Mouse (Mus musculus) heart, embryonic 14.5 days (tissue): ENCODE measurements around the gene Adamts2. TPM values are rescaled to one million over a fixed set of nuclear protein-coding genes. Genes with fewer than 3 reads are reported as not detected.

Experiments used
- ATAC-seq: fragments of 200-750 bp; cut with Nextera tagmentation; 2 replicates; pipeline ENCODE4 v1.8.0; 2017; ENCODE audit warnings: low read depth, moderate TSS enrichment; ENCODE audit not compliant: insufficient number of reproducible peaks, insufficient read depth, low FRiP score
- H3K27ac ChIP-seq, 2 experiments: fragments of 200-500 bp in 1 of 2; fragments of 300-500 bp in 1 of 2; sonication (generic) in 1 of 2; replicated peaks in 1 of 2; 2 replicates each; pipeline ENCODE4 v1.5.1; 2012 to 2014; ENCODE audit warnings: low read depth in 2 of 2, low read length in 2 of 2, control low read depth in 1 of 2, mild to moderate bottlenecking in 1 of 2, mixed read lengths in 1 of 2; ENCODE audit not compliant: control insufficient read depth in 1 of 2, insufficient read depth in 1 of 2
- H3K27me3 ChIP-seq: fragments of 300-500 bp; sonication (generic); 2 replicates; pipeline ENCODE4 v1.6.1; 2014; ENCODE audit warnings: mild to moderate bottlenecking, low read length, control low read depth; ENCODE audit not compliant: control insufficient read depth, insufficient read depth
- H3K36me3 ChIP-seq: fragments of 300-500 bp; sonication (generic); 2 replicates; pipeline ENCODE4 v1.6.1; 2014; ENCODE audit warnings: mild to moderate bottlenecking, control low read depth, low read length, mixed read lengths; ENCODE audit not compliant: control insufficient read depth, insufficient read depth
- H3K4me1 ChIP-seq, 2 experiments: fragments of 200-500 bp in 1 of 2; fragments of 300-500 bp in 1 of 2; sonication (generic) in 1 of 2; 2 replicates each; pipeline ENCODE4 v1.6.1; 2012 to 2014; ENCODE audit warnings: low read length in 2 of 2, control low read depth in 1 of 2, mixed read lengths in 1 of 2; ENCODE audit not compliant: control insufficient read depth in 2 of 2, insufficient read depth in 2 of 2
- H3K4me2 ChIP-seq: fragments of 300-500 bp; sonication (generic); 2 replicates; pipeline ENCODE4 v1.6.1; 2014; ENCODE audit warnings: mild to moderate bottlenecking, low read length
- H3K4me3 ChIP-seq, 2 experiments: fragments of 200-500 bp in 1 of 2; fragments of 300-500 bp in 1 of 2; sonication (generic) in 1 of 2; 2 replicates each; pipeline ENCODE4 v1.5.1; 2012 to 2014; ENCODE audit warnings: low read length in 2 of 2, mild to moderate bottlenecking in 2 of 2, control low read depth in 1 of 2, low read depth in 1 of 2, moderate library complexity in 1 of 2; ENCODE audit not compliant: control insufficient read depth in 1 of 2, insufficient read depth in 1 of 2
- H3K9ac ChIP-seq: fragments of 300-500 bp; sonication (generic); 2 replicates; pipeline ENCODE4 v1.6.1; 2014; ENCODE audit warnings: mild to moderate bottlenecking, low read length
- H3K9me3 ChIP-seq: fragments of 300-500 bp; sonication (generic); 2 replicates; pipeline ENCODE4 v1.6.1; 2016; ENCODE audit warnings: low read length, control low read depth; ENCODE audit not compliant: control insufficient read depth
- WGBS: fragments of 180-500 bp; shearing (Covaris S2); extraction: QIAGEN DNeasy Blood & Tissue Kit; methylation state at CpG from one replicate; pipeline ENCODE4 v1.1.7; 2014; 5-methylcytosine and 5-hydroxymethylcytosine counted together
- polyA plus RNA-seq: library from polyadenylated mRNA; unstranded; fragments of >200 nt; fragmentation: Nextera tagmentation; extraction: Ambion mirVana; gene quantifications from 2 replicates; pipeline ENCODE4 v1.2.1, GENCODE M21; 2014

The Adamts2 gene
- polyA plus RNA-seq, 1 experiment from 2014 or later, result 8.0 TPM

DNA sequence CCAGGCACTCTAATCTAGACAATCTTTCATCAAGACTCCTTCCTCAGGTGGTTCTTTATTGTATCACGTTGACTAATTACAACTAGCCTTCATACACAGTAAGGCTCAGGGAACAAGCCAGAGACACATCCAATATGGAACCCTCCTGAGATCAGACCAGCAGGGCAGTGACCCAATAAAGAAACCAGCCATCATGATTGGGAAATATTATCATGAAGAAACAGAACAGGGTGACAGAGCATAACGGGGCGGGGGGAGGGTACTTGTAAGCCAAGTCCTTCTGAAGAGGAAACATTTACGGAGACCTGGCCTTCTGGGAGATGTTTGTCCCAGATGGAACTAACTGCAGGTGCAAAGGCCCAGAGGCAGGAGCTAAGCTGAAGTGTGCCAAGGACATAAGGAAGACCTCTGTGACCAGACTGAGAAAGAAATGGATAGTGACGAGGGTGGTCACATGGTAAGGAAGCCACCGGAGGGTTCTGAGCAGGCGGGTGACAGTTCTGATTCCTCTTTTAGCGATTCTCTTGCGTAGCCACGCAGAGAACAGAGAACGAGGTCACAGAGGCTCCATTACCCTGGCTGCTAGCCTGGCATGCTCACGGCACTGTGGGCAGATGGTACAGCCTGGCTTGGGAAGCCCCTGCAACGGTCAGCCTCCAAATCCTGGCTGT lies 36.4 kb downstream of the Adamts2 start:
- WGBS, result 89% methylated on average over 13 of the region's 13 CpGs
- Histone ChIP-seq H3K9me3 (no peaks in the 10 kb centered on the region), H3K27ac (no peak overlapping the region), H3K4me3 (no peak overlapping the region), H3K27me3 (no peaks in the 10 kb centered on the region), H3K4me1 (peaks cover 3 to 11% of the 10 kb centered on the region in 2 experiments; a peak in 3 of 4 replicates), H3K4me2 (no peak overlapping the region), H3K9ac (no peak overlapping the region), H3K36me3 (no peaks in the 10 kb centered on the region)
- ATAC-seq, result no peak

DNA sequence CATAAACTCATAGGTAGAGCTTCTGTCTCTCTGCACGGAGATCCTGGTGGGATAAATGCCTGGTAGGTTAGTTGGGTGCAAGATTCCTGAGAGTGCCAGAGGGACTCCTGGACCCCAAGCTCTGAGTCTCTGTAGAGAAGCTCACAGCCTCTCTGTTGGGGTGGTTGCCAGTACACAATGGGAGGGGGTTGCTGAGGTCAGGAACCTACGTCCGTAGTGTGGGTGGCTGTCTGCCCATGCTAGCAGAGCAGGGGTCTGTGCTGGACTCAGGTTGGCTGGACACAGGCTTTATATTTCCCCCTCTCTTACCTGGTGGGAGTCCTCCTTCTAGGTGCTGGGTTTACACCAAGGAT lies 37.0 kb downstream of the Adamts2 start:
- Histone ChIP-seq H3K9ac (no peak overlapping the region), H3K4me3 (no peak overlapping the region), H3K27me3 (no peaks in the 10 kb centered on the region), H3K4me2 (no peak overlapping the region), H3K27ac (no peak overlapping the region), H3K36me3 (no peaks in the 10 kb centered on the region), H3K9me3 (no peaks in the 10 kb centered on the region), H3K4me1 (peaks cover 3 to 11% of the 10 kb centered on the region in 2 experiments; a peak in 3 of 4 replicates)
- 74% methylated on average over 3 of the region's 3 CpGs for WGBS
- ATAC-seq, result no peak

DNA sequence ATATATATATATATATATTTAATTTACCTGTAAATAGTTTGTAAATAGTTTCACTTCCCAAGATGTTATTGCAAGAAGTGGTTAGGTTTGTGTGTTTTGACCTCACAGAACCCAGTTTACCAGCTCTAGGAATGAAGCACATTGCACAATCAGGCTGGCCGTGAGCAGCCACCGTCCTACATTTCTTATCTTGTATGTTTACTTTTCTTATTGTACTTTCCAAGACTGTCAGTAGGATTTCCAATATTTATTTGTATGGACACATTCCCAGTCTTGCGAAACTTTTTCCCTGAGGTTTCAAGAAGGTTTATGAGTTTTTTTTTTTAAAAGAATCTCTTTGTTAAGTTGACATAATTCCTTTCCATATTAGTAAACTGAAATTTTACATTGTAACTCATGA lies 40.7 kb downstream of the Adamts2 start:
- ATAC-seq, result no peak
- 66% methylated on average over 3 of the region's 3 CpGs for WGBS

DNA sequence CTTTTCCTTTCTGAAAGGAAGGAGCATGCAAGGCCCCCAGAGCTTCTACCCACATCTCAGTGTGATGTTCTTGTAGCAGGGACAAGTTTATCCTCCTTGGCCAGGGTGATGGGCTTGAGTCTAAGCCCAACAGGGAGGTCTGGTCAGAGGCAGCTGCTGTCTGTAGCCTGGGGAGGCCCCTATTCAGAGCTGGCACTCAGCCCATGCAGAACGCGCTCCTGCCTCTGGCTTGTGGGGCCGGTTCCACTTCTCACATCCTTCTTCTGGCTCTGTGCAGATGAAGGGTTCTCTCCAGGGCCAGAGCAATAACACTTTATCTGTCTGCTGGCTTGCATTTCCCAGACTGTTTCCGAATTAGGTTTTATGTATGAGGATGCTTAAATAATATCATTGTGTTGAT lies 44.3 kb downstream of the Adamts2 start:
- Histone ChIP-seq H3K9me3 (peaks cover 13% of the 10 kb centered on the region), H3K4me3 (no peak overlapping the region), H3K36me3 (no peaks in the 10 kb centered on the region), H3K27ac (peak overlapping the region; percentile 26 to 37; a peak in 3 of 4 replicates), H3K4me2 (no peak overlapping the region), H3K27me3 (no peaks in the 10 kb centered on the region), H3K4me1 (peaks cover 4 to 8% of the 10 kb centered on the region in 2 experiments; a peak in 3 of 4 replicates), H3K9ac (no peak overlapping the region)
- peak; percentile 71 for ATAC-seq
- 36% methylated on average over 4 of the region's 4 CpGs for WGBS

More for the DNA sequence above, 40.7 kb downstream of the Adamts2 start:
- Histone ChIP-seq H3K36me3 (no peaks in the 10 kb centered on the region), H3K9me3 (peaks cover 4% of the 10 kb centered on the region), H3K27ac (no peak overlapping the region), H3K9ac (no peak overlapping the region), H3K4me3 (no peak overlapping the region), H3K27me3 (no peaks in the 10 kb centered on the region), H3K4me1 (peaks cover 4 to 8% of the 10 kb centered on the region in 2 experiments; a peak in 3 of 4 replicates), H3K4me2 (no peak overlapping the region)

DNA sequence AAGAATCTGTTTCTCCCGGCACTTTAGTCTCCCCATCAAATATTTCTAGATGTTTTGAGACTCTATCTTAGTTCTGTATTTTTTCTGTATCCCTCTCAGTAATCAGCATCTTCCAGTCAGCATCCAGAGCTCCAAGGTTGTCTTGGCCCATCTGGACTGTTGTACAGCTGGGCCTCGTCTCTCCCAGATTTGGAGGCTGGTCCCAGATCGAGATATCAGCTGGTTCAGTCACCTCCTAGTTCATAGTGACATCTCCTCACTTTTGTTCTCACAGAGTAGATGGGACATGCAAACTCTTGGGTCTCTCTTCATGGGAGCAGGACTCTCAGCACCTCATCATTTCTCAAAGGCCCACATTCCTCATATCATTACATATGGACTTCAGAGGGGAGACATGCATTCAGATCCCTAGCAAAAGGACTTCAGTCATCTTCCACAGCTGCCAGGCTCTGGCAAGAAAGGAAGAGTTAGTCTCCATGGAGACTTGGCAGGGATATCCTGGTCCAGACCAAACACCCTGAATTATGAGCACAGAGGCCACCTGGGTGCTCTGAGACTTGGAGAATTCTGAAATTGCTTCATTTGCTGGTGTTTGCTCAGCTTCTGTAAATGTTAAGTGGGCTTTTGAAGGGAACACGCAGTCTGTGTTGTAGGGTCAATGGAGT lies 46.4 kb downstream of the Adamts2 start:
- H3K9me3 ChIP-seq, result peaks cover 13% of the 10 kb centered on the region
- 87% methylated on average over 4 of the region's 4 CpGs for WGBS
- H3K4me2 ChIP-seq, result no peak overlapping the region
- no peaks in the 10 kb centered on the region for H3K36me3 ChIP-seq
- no peak overlapping the region for H3K27ac ChIP-seq
- H3K4me1 ChIP-seq, result peaks cover 4 to 9% of the 10 kb centered on the region in 2 experiments; a peak in 3 of 4 replicates
- no peak for ATAC-seq
- H3K27me3 ChIP-seq, result no peaks in the 10 kb centered on the region
- no peak overlapping the region for H3K9ac ChIP-seq
- H3K4me3 ChIP-seq, result no peak overlapping the region

- ATAC-seq, result no peak
- no peak overlapping the region for H3K4me2 ChIP-seq
Observed at GRCm38 (mm10) chr11:50650037-50650436, 48.2 kb downstream of the Adamts2 start.

DNA sequence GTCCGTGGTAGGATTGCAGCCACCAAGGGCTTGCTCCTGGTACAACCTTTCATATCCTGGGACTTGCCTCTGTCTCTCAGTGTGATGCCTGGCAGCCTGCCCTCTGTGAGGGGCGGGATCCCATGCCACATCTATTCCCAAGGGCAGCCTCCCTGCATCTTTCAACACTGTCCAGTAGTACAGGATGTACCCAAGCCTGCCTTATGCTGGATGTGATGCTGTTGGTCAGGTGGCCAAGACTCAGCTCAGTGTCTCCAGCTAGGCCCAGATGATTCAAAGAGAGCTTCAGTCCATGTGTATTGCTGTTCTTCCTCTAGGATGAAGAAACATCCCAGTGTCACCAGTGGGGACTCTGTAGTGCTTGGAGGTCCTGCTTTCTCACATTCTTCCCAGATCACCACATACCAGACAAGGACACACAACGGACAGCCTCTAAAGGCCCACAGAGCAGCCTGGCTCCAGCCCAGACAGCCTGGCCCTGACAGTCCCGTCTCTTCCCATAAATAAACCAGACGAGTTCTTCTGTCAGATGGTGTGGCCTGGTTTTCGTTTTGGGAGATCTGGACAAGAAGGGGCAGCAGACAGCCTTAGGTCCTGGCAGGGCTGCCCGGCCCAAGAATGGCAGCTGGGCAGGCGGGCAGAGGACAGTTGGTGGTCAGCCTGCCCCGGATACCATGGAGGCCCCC lies 52.0 kb downstream of the Adamts2 start:
- Histone ChIP-seq H3K36me3 (no peaks in the 10 kb centered on the region), H3K27me3 (no peaks in the 10 kb centered on the region), H3K4me2 (no peak overlapping the region), H3K9me3 (no peaks in the 10 kb centered on the region), H3K4me1 (peaks cover 22 to 23% of the 10 kb centered on the region in 2 experiments), H3K4me3 (no peak overlapping the region), H3K27ac (peak overlapping the region; percentile 66 to 72), H3K9ac (no peak overlapping the region)
- WGBS, result 28% methylated on average over 9 of the region's 9 CpGs
- ATAC-seq, result peak; percentile 56

More at GRCm38 (mm10) chr11:50650037-50650436, 48.2 kb downstream of the Adamts2 start:
- Histone ChIP-seq H3K27ac (no peak overlapping the region), H3K27me3 (no peaks in the 10 kb centered on the region), H3K4me1 (peaks cover 17 to 24% of the 10 kb centered on the region in 2 experiments), H3K9ac (no peak overlapping the region), H3K9me3 (peaks cover 13% of the 10 kb centered on the region), H3K4me3 (no peak overlapping the region), H3K36me3 (no peaks in the 10 kb centered on the region)
- 75% methylated on average over 2 of the region's 2 CpGs for WGBS
